Mouse (Mus musculus): ENCODE data around the gene Tgfbr3.

Tgfbr3 gene

GRCm38 (mm10) chr5:107289234-107289764 lies at the start of gene Tgfbr3:
Gene Tgfbr3, minus strand, starts transcription at chr5:107289629.
- DNase-seq, result peak; percentile 72

- no peak for DNase-seq
Observed at GRCm38 (mm10) chr5:107330916-107331421, 41.5 kb upstream of the Tgfbr3 start, which contains the start of gene Brdt. Gene Brdt, plus strand, starts transcription at chr5:107331159.

DNA sequence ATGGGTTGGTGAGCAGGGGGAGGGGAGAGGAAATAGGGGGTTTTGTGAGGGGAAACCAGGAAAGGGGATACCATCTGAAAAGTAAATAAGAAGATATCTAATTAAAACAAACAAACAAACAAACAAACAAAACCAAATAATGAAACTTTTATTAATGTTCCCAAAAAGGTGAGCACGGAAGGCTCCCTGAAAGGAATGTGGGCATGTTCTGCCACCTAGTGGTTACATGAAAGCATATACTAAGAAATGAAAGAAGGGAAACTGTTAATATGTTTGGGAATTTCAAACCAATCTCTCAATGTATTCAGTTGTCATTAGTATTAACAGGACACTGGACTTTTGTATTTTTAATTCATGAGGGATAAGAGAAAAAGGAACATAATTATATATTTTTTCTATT lies 31.3 kb upstream of the Tgfbr3 start:
- DNase-seq, result peak; percentile 11

DNA sequence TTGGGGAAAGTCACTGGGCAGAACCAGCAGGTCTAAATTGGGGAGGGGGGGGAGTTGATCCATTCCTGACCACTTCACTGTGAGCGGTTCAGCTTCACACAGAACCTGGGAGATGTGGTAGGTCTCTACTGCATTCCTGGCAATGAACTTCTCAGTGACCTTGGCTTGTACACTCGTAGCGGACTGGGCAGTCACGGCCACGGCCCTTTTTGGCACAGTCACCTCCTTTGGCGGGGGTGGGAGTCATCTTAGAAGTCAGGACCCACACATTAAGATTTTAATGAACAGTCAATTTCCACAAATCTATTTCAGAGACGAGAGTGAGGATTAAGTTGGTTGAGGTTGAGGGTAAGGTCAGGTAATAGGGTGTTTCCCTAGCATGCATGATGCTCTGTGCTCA lies 27.7 kb upstream of the Tgfbr3 start:
- no peak for DNase-seq

- no peak for DNase-seq
Observed at GRCm38 (mm10) chr5:107307432-107307831, 18.0 kb upstream of the Tgfbr3 start.

GRCm38 (mm10) chr5:107304117-107304825 lies 14.8 kb upstream of the Tgfbr3 start:
- DNase-seq, result no peak

DNA sequence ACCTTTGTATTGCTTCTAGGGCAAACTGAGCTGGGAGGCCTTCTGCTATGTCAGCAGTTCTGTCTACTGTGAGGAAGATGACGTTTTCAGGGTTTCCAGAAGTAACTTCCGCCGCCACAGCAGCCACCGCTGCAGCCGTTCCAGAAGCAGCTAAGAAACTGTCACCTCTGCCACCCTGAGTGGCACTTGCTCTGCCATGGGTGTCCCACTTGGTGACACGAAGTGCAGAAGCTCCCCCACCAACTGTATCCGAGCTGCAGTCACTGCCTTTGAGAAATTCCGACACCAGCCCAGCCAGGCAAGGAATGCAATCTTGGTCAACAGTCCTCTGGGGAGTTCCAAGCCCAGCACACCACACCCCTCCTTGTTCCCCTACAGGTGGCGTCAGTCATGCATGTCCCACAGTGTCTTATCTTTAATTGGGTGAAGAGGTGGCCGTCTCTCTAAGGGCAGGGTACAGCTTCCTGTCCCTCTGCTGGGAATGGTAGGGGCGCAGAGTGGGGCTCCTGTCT lies 14.0 kb upstream of the Tgfbr3 start:
- DNase-seq, result no peak

- DNase-seq, result no peak
Observed at GRCm38 (mm10) chr5:107298854-107299253, 9.4 kb upstream of the Tgfbr3 start.

GRCm38 (mm10) chr5:107296512-107297322 lies 7.3 kb upstream of the Tgfbr3 start:
- no peak for DNase-seq

- DNase-seq, result no peak
Observed at GRCm38 (mm10) chr5:107295817-107296511, 6.5 kb upstream of the Tgfbr3 start.

DNA sequence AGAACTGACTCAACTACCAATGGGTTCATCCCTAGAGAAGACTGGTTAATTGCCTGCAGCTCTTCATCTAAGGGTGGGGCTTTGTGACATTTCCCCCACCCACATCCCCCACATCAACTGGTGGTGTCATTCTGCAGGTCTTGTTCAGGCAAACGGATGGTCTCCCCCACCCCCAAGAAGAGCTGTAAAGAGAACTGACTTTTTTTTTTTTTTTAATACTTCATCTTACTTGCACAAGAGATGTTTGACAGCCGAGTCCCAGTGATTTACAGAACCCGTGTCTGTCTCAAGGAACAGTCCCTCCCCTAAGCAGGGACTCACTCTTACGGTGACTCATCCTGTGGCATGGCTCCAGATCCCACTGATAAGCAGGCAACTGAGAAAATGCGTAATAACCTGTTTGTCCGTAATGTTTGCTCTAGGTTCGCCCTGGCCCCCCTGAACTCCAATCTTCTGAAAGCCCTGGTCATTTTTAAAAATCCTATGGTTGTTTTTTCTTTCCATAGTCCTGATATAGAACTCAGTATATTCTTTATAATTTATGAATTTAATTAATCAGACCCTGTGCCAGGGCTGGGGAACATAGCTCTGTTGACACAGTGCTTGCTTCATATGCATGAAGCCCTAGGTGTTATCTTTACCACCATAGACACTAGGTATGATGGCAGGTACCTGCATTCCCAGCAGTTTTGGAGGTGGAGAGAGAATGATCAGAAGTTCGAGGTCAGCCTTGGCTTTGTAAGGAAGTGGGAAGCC lies 5.8 kb upstream of the Tgfbr3 start:
- DNase-seq, result no peak

- DNase-seq, result no peak
Observed at GRCm38 (mm10) chr5:107294041-107294440, 4.6 kb upstream of the Tgfbr3 start.

DNA sequence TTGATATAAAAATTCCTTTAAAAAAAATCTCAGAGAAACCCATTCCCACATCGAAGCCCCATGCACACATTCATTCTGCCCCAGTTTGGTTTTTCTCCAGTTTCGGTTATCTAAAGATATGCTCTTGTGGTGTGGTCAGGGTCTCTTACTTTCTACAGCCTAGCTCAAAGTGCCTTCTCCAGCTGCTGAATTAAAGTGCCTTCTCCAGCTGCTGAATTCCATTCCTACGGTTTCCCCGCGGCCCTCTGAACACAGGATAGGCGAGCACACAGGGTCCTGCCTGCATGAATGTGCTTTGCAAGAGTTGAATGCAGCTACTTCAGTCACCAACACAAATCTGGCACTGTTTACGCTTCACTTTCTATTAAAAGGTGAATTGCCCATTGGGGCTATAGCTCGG lies 557 bp upstream of the Tgfbr3 start:
- DNase-seq, result no peak

DNA sequence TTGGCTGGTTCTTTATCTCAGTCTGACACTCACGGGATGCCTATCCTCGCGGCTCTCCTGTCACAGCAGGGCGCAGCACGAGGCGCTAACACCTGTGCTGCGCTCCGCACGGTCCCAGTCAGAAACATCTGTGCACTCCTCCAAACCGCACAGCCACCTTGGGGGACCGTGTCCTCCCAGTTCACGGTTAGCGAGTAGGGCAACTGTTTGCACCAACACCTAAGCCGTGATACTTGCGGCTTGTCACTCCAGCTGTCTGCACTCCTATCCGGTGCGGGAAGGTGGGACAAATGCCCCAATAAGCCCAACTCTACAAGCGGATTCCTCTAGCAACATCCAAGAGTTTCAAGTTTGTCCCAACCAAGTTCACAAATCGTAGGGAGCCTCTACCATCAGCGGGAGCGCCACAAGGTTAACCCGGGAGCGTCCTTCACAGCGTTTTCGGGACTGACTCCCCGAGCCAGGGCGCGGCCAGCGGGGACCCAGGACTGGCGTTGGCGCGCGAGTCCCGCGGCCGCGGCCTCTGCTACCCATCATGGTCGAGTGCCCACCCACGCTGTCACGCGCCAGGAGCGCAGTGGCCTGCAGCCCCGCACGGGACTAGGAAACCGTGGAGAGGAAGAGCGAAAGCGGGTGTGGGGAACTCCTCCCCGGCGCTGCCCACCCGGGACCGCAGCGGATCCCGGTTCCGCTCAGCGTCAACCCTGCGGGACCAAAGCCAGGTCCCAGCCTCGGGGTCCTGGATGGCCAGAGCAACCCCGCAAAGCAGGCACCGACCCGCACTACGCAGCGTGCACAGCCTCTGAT lies 799 bp downstream of the Tgfbr3 start:
- peak; percentile 41 for DNase-seq

DNA sequence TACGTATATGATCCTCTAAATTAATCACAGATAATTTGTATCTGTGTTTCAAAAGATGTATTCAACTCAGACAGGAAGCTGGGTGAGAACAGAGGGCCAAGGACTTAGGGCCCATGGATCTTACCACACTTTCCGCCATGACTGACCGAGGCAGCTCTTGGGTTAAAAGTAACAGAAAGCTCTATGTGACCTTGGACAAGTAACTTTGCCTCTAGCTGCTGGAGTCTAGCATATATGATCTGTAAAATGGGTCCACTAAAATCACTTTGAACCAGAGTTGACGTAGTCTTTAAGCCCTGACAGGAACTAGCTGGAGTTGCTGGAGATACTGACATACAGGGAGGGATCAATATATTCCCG lies 1.5 kb downstream of the Tgfbr3 start:
- DNase-seq, result no peak

GRCm38 (mm10) chr5:107287254-107287907 lies 2.0 kb downstream of the Tgfbr3 start:
- peak; percentile 75 for DNase-seq

- DNase-seq, result no peak
Observed at GRCm38 (mm10) chr5:107285563-107285962, 3.9 kb downstream of the Tgfbr3 start.

GRCm38 (mm10) chr5:107283935-107284524 lies 5.4 kb downstream of the Tgfbr3 start:
- DNase-seq, result no peak

- DNase-seq, result no peak
Observed at GRCm38 (mm10) chr5:107282561-107283307, 6.7 kb downstream of the Tgfbr3 start.

GRCm38 (mm10) chr5:107279263-107279662 lies 10.2 kb downstream of the Tgfbr3 start:
- DNase-seq, result no peak

Data from right cerebral cortex, postnatal 4 days (tissue).